Mouse (Mus musculus): ENCODE measurements at regions not wholly inside any gene's neighbourhood (a gene's known extent, or its start where the extent isn't known, plus 50 kb on each side); places are given as distances from the start of the nearest gene placed in this dataset.
A peak's percentile ranks its signal among the peaks of the same experiment; 100 is the strongest.

DNA sequence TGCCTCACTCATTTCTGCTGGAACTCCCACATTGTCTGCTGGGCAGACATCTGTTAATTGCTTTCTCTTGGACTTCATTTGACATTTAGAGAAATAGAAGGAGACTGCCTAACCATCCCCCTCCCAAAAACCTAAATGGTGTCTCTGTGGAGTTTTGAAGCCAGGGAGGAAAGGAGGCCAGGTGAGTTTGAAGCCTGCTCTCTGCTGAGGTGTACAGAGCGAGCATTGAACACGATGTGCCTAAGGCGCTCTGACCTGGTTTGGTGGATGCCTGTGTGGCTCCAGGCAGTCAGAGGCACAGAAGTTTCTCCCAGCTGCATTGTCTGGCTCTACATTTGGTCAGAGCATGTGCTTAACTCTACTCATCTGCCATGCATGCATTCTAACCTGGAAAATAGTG, 302.6 kb upstream of the Camk1g start:
- no peak for DNase-seq

DNA sequence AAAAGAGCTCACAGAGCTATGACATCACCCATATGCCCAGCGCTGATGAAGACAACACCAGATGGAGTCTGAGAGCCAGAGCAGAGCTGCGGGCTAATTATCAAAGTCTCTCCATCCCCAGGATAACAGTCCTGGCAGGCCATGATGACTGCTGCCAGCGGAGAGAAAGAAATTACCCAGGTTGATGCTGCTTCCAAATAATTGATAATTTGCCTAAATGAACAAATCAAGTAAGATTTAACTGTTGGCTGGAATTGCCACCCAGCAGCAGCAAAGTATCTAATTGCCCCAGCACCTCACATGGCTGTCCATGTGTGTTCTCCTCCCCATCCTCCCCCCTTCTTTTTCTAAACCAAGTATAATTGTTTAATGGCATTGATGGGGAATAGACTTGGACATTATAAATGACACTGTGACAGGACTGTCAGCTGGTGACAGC, 301.7 kb upstream of the Camk1g start:
- no peak for DNase-seq

GRCm38 (mm10) chr1:193671046-193671445, 300.9 kb upstream of the Camk1g start:
- no peak for DNase-seq

- no peak for DNase-seq
These were observed 299.9 kb upstream of the Camk1g start for GRCm38 (mm10) chr1:193670008-193670407.

DNA sequence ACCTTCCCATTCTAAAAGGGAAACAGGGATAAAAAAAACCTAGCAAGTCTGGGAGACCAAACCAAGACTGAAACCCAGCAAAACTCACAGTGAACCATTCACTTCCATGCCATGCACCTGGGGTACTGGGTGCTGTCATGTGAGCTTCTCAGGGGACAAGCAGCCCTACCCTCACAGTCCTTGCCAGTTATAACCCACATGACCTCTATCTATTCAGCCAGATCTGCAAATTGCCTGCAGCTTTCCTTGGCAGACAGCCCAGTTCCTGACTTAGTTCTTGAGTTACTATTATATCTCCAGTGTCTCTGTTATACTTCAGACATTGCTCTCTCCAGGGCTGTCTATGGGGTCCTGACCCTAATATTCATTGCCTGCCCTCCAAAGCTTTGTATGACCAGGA, 298.7 kb upstream of the Camk1g start:
- DNase-seq = peak; percentile 39 to 54

DNA sequence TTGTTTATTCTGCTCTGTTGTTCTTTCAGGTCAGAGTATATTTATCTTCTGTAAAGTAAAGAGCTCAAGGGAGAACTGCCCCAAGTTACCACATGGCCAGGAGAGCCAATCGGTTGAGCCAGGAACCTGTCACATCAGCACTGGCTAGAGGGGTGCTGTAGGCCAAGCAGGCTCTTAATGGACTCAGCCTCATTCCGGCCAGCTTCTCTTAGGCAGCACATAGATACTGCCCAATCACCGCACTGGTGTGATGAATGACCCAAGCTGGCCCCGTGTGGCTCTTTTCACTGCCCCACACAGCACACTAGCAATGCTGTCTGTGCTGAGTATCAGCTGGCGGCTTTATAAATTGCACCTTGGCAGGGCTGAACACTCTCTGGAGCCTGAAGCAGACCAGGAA, 295.8 kb upstream of the Camk1g start:
- no peak for DNase-seq

- no peak for DNase-seq
These were observed 294.5 kb upstream of the Camk1g start for GRCm38 (mm10) chr1:193664569-193664968.

GRCm38 (mm10) chr1:193663587-193663986, 293.5 kb upstream of the Camk1g start:
- DNase-seq = no peak

DNA sequence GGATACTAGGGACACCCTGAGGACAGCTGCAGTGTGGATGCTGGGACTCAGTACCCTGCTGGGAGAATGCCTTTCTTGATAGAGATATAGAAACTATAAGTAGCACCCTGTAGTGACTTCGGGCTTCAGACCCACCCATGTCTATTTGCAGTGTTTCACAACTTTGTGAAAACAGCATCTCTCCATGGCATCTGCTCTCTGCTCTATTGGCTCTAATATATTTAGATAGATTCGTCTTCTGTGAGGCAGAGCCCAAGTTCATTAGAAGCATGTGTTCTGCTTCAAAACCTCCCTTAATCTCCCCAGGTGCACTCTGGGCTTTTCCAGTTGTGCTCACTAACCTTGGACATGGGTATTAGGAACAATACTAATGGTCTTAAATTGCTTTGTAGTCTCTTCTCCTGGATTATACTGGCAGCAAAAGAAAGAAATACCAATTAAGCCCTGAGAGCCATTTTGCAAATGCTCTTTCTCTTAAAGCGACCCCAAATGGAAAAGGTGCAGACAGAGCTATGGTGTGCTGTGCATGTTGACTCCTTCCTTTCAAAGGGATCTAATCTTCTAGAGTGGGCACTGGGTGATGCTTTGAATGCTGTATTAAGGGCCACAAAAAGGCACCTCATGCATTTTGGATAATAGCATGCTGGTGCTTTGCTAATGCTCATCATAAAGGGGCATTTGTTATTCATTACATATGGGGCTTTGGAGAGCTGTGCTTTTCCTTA, 292.2 kb upstream of the Camk1g start:
- DNase-seq = no peak

- no peak for DNase-seq
These were observed 291.3 kb upstream of the Camk1g start for GRCm38 (mm10) chr1:193661377-193661776.

GRCm38 (mm10) chr1:193655076-193655677, 285.1 kb upstream of the Camk1g start:
- no peak for DNase-seq

DNA sequence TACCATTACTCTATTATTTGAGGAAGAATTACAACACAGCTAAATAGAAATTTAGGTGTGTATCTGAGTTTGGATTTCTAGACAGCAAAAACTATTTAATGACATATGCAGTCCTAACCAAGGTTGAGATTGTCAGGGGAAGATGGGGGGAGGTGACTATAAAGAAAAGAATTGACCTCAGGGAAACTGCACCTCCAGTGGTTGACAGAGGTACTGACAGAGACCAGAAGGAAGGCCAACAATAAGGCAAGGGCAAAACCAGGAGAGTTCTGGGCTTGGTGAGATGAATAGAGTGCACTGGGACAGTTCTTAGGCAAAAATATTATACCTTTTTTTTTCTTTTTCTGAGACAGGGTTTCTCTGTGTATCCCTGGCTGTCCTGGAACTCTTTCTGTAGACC, 280.2 kb upstream of the Camk1g start:
- no peak for DNase-seq

DNA sequence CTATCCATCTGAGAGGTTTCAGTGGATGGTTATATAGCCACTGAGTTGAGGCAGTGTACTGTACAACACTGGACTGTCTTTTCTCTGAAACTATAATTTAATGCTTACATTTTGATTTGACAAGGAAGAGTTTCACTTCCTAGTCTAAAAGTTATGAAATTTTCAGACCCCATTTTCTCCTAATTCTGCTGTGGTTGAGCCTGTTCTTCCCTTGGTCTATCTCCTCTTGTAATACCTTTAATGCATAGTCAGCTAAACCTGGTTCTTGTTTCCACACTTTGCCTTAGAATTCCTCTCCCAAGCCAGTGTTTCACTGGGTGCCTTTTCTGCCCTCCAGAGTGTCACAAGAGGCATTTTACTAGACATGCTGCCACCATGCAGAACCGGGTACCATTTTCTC, 279.3 kb upstream of the Camk1g start:
- no peak for DNase-seq

- no peak for DNase-seq
These were observed 277.5 kb upstream of the Camk1g start for GRCm38 (mm10) chr1:193647371-193648270.

DNA sequence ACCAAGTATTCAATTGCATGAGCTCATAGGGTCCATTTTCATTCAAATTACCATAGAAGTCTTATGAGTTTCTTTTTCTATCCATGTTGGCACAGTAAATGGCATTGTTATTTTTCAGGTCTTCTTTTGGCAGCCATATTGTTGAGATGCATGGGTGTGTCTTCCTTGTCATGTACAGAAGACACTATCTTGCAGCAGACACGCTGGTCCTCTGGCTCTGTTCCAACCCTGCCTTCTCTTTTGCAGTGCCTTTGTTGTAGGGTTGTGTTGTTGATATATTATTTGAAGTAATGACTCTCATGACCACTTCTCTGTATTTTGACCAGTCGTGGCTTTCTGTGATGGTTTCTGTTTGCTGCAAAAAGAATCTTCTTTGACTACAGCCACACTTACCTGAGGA, 274.4 kb upstream of the Camk1g start:
- DNase-seq = no peak

GRCm38 (mm10) chr1:193636451-193636850, 266.4 kb upstream of the Camk1g start:
- DNase-seq = no peak

GRCm38 (mm10) chr1:193632115-193632514, 262.0 kb upstream of the Camk1g start:
- DNase-seq = no peak

DNA sequence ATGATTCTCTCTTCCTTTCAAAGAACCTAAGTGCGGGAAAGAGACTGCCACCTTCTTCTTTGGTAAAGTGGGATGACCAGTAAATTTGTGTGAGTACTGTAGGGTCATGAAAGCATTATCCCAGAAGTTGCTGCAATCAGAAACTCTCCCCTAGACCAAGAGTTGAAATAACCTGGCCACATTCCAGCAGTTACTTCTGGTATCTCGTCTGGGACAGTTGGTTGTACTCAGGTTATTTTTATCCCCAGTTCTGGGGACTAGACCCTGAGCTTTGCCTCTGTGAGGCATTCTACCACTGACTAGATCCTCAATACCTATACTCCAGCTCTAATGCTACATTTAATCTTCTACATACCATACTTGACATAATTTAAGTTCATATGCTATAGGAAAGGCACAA, 259.8 kb upstream of the Camk1g start:
- no peak for DNase-seq

- DNase-seq = no peak
These were observed 257.1 kb upstream of the Camk1g start for GRCm38 (mm10) chr1:193626924-193627849.

- peak; percentile 59 to 64 for DNase-seq
These were observed 255.2 kb upstream of the Camk1g start for GRCm38 (mm10) chr1:193625101-193625956.

DNA sequence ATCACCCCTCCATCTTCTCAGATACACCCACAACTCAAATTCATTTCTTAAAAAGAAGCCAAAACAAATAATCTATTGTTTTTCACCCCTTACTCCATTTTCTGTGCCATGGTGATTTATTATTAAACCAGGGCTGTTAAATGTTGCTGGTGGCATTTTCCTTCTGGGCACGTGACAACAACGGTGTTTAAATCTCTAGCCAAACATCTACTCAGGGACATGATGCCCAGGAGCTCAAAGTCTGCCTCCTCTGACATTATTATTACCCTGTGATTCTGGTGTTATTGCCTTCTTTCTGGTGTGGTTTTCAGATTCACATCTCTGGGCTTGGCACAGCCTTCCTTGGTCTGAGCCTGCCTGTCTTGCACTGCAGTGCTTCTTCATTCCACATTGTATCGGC, 253.5 kb upstream of the Camk1g start:
- DNase-seq = peak; percentile 7 to 35

DNA sequence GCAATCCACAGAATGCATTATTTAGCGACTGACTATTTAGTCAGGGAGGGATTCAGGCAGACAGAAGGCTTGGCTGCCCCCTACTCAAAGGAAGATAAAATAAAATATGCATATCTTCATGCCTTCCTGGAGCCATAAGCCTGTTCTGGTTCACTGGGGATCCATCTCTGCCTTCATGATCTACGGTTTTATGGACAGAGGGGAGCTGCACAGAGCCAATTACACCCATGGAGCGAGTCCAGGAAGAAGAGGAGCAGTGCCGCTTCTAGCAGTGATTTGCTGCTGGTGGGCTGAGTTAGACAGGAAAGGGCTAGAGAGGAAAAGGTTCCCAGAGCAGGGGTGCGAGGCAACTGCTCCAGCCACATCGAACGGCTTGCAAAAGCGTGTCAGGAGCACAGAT, 248.2 kb upstream of the Camk1g start:
- DNase-seq = no peak

Measured in kidney, adult 8-10 months (tissue).